Mouse (Mus musculus) lung, adult 18-20 months (tissue): Measurements from ENCODE around the gene Vsir.

ENCODE experiments used
- DNase-seq, 2 experiments: peaks; one replicate each; pipeline ENCODE4 v3.0.0; 2022; ENCODE audit warnings: mixed read lengths in 2 of 2

Vsir gene

GRCm38 (mm10) chr10:60346701-60347405 lies at the start of gene Vsir:
Vsir (plus strand) TSS chr10:60346851.
- peak; percentile 86 for DNase-seq

- DNase-seq = no peak
These were observed 47.0 kb upstream of the Vsir start for GRCm38 (mm10) chr10:60299636-60300035.

- DNase-seq = no peak
These were observed 43.2 kb upstream of the Vsir start for GRCm38 (mm10) chr10:60303419-60303818.

GRCm38 (mm10) chr10:60304854-60305628 lies 41.6 kb upstream of the Vsir start:
- peak; percentile 67 to 71 for DNase-seq

GRCm38 (mm10) chr10:60310629-60311028 lies 36.0 kb upstream of the Vsir start:
- DNase-seq = no peak

- no peak for DNase-seq
These were observed 33.0 kb upstream of the Vsir start for GRCm38 (mm10) chr10:60313606-60314005.

- no peak for DNase-seq
These were observed 30.5 kb upstream of the Vsir start for GRCm38 (mm10) chr10:60316166-60316565.

- no peak for DNase-seq
These were observed 17.5 kb upstream of the Vsir start for GRCm38 (mm10) chr10:60328963-60329650.

GRCm38 (mm10) chr10:60334583-60334982 lies 12.1 kb upstream of the Vsir start:
- no peak for DNase-seq

GRCm38 (mm10) chr10:60335021-60335420 lies 11.6 kb upstream of the Vsir start:
- DNase-seq = no peak

GRCm38 (mm10) chr10:60341528-60341927 lies 5.1 kb upstream of the Vsir start:
- no peak for DNase-seq

GRCm38 (mm10) chr10:60344111-60344510 lies 2.5 kb upstream of the Vsir start:
- peak in 1 of 2 experiments; percentile 25 for DNase-seq

- DNase-seq = no peak
These were observed 595 bp upstream of the Vsir start for GRCm38 (mm10) chr10:60346056-60346455.

GRCm38 (mm10) chr10:60347768-60348610 lies 1.3 kb downstream of the Vsir start:
- DNase-seq = no peak

GRCm38 (mm10) chr10:60349056-60349455 lies 2.4 kb downstream of the Vsir start:
- peak; percentile 87 to 90 for DNase-seq

- DNase-seq = no peak
These were observed 3.0 kb downstream of the Vsir start for GRCm38 (mm10) chr10:60349644-60350043.

- no peak for DNase-seq
These were observed 3.6 kb downstream of the Vsir start for GRCm38 (mm10) chr10:60350077-60350804.

GRCm38 (mm10) chr10:60350805-60351167 lies 4.1 kb downstream of the Vsir start:
- peak; percentile 95 for DNase-seq

GRCm38 (mm10) chr10:60351248-60351647 lies 4.6 kb downstream of the Vsir start:
- peak in 1 of 2 experiments; percentile 60 for DNase-seq

- DNase-seq = peak; percentile 88 to 91
These were observed 5.3 kb downstream of the Vsir start for GRCm38 (mm10) chr10:60351761-60352455.
